Mouse (Mus musculus) gastrocnemius, adult 2 months (tissue): ENCODE measurements at regions not wholly inside any gene's neighbourhood (a gene's known extent, or its start where the extent isn't known, plus 50 kb on each side); places are given as distances from the start of the nearest gene placed in this dataset.

Experiments
- DNase-seq: peaks from one replicate; pipeline ENCODE4 v3.0.0; 2022
- H3K27ac ChIP-seq: fragments of 200-600 bp; 2 replicates; pipeline ENCODE4 v1.8.1; 2022; ENCODE audit warnings: mild to moderate bottlenecking
- H3K4me3 ChIP-seq: fragments of 200-600 bp; 2 replicates; pipeline ENCODE4 v1.8.1; 2022; ENCODE audit warnings: mild to moderate bottlenecking, moderate library complexity
- CTCF ChIP-seq: fragments of 200-600 bp; IDR thresholded peaks from 2 replicates; pipeline ENCODE4 v1.8.1; 2022; ENCODE audit warnings: antibody characterized with exemption, mild to moderate bottlenecking, moderate library complexity
- intact Hi-C: fragments of 180-260 bp; cut with DNase I; formaldehyde crosslinking; loops from one replicate; pipeline ENCODE4 v1.15.1; 2025

DNA sequence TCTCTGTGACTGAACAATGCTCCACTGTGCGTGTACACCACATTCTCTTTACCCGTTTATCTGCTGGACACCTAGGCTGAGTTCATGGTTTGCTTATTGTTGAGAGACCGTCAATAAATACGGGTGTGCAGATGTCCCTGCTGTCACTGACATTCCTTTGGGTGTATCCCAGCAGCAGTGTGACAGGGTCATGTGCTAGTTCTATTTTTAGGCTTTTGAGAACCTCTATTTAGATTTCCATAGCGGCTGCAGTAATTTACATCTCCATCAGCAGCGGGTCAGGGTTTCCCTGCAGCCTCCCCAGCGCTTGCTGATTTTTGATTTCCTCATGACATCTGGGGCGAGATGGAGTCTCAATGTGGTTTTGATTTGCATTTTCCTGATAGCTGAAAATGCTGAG, 162.1 kb upstream of the Klf14 start:
- peak overlapping the region; percentile 64 for H3K4me3 ChIP-seq
- peak overlapping the region; percentile 83 for H3K27ac ChIP-seq
- no peak for DNase-seq
- intact Hi-C loops = no loop called here
- TF ChIP-seq CTCF = no peak

DNA sequence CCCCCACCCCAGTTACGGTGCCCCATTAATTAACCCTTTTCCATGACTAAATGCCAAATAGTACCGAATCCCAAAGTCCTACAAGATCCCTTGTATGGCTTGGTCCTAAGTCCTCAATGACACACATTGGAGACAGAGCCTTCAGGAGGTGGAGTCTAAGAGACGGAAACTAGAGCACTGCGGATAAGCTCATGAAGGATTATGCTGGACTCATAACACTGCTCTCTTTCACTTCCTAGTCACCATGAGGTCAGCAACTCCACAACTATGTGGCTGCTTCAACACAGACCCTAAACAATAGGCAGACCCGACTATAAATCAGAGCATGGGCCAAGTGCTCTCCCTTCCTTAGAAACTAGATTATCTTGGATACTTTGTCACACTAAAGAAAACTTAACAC, 164.0 kb upstream of the Klf14 start:
- Histone ChIP-seq H3K4me3 (peak overlapping the region; percentile 64), H3K27ac (peak overlapping the region; percentile 83)
- no peak for TF ChIP-seq CTCF
- no peak for DNase-seq
- intact Hi-C loops = no loop called here

- intact Hi-C loops = no loop called here
- no peak for TF ChIP-seq CTCF
- peak overlapping the region; percentile 83 for H3K27ac ChIP-seq
- peak overlapping the region; percentile 64 for H3K4me3 ChIP-seq
- DNase-seq = no peak
These were observed 164.6 kb upstream of the Klf14 start for GRCm38 (mm10) chr6:31123342-31123990.

DNA sequence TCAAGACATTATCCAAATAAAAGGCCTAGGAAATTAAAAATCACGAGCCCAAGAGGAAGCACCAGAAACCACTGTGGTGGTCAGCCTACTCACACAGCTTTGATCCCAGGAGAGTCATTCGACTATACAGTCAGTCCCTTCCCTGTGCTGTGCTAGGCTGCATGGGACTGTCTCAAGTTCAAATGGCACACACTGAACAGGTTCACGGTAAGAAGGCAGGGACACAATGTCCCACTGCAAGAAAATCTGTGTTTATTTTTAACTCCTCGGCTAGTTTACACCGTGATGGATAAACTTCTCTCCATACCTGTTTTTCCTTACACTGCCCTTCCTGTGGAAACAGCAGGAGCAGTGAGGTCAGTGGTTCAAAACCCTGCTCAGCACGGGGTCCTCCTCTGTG, 165.2 kb upstream of the Klf14 start:
- peak overlapping the region; percentile 64 for H3K4me3 ChIP-seq
- intact Hi-C loops = no loop called here
- peak overlapping the region; percentile 83 for H3K27ac ChIP-seq
- TF ChIP-seq CTCF = no peak
- peak; percentile 54 for DNase-seq

DNA sequence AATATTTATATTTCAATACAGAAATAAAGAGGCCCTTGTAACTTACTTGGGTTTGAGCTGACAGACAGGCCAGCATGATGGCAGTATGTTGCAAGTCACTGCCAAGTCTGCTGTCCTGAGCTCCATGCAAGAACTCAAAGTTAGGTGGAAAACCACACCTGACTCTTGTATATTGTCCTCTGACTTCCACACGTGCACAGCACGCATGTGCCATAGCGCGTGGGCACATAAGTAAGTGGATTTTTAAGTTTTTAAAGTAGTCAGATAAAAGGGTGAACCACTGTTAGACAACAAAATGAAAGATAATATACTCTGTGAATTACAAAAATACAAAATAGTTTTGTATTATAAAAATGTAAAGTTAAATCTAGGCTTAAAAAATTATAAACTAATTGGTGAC, 166.0 kb upstream of the Klf14 start:
- H3K27ac ChIP-seq = peak overlapping the region; percentile 83
- intact Hi-C loops = no loop called here

DNA sequence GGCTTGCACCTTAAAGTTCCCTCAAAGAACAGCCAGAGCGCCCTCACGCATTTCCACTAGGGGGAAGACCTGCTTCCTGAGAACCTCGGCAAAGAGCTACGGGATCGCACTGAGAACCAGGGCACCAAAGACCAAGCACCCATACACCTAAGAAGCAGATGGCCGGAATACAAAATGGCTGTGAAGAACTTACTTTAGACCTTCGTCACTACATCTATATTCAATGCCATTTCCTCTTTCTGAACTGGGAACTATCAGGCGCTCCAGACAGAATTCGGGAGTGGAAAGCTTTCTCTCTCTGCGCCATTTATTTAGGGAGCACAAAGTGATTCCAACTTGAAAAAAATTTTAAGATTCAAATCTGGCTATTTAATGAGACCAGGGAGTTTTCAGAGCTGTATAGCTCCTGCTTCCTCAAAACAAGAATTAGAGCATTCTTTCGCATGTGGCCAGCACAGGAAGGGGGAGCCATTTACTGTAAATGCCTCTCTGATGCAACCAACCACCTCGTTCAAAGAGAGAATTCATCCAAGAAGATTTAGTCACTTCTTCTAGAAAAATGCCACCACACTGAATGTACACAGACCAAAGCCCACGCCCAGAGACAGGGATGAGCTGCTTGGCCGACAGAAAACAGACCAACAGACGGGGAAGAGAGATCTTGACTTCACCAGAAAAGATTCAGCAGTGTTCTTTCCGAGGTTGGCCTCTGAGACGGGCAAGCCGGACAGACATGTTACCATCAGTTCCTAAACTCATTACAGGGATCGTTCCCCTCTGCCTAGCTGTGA, 166.6 kb upstream of the Klf14 start:
- H3K4me3 ChIP-seq = peak overlapping the region; percentile 62
- peak overlapping the region; percentile 83 for H3K27ac ChIP-seq
- intact Hi-C loops = no loop called here
- TF ChIP-seq CTCF = peak; percentile 51
- DNase-seq = no peak

More for the DNA sequence above, 166.0 kb upstream of the Klf14 start:
- peak overlapping the region; percentile 62 for H3K4me3 ChIP-seq
- no peak for DNase-seq
- no peak for TF ChIP-seq CTCF

GRCm38 (mm10) chr6:31126131-31126871, 167.4 kb upstream of the Klf14 start:
- Histone ChIP-seq H3K27ac (peak overlapping the region; percentile 83), H3K4me3 (peak overlapping the region; percentile 62)
- no peak for TF ChIP-seq CTCF
- peak; percentile 78 for DNase-seq
- intact Hi-C loops = no loop called here

DNA sequence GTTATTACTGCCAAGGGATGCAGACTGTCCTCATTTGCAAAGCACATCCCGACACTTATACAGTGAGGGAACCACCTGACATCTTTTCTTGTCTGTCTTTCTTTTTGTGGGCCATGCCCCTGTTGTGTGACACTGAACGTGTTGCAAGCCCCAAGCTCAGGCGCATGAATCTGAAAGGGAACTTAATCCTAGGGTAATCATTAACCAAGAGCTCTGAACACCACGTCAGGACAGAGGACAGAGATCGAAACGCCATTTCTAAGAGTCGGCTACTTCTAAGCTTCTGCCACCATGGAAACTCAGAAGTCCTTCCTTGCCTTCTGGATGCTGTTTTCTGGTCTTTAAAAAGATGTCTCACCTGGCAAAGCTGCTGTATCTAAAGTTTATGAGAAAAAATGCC, 170.3 kb upstream of the Klf14 start:
- intact Hi-C loops = no loop called here

DNA sequence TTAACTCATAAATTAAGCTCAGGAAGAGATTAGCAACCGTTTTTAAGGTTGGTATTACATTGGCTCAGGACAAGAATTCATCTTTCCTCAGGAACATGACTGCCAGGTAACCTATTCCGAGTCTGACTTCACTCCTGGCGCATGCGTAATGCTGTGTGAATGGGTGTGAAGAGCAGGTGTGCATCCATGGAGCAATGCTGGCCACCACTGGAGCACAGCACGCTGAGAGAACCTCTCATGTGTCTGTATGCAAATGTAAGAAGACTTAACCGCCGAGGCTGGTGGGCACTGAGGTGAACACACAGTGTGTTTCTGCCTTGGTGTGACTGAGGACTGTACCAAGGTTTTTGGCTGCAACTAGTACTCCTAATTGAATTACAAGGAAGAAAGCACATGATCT, 171.1 kb upstream of the Klf14 start:
- intact Hi-C loops = no loop called here
- DNase-seq = no peak
- no peak overlapping the region for H3K4me3 ChIP-seq
- TF ChIP-seq CTCF = no peak
- H3K27ac ChIP-seq = peak overlapping the region; percentile 31; the same call in 1 of the 2 replicates

More for the DNA sequence above, 170.3 kb upstream of the Klf14 start:
- no peak overlapping the region for H3K4me3 ChIP-seq
- DNase-seq = no peak
- no peak overlapping the region for H3K27ac ChIP-seq
- no peak for TF ChIP-seq CTCF

GRCm38 (mm10) chr6:31130522-31130921, 171.6 kb upstream of the Klf14 start:
- DNase-seq = no peak
- H3K27ac ChIP-seq = peak overlapping the region; percentile 31
- TF ChIP-seq CTCF = no peak
- H3K4me3 ChIP-seq = no peak overlapping the region
- intact Hi-C loops = no loop called here

DNA sequence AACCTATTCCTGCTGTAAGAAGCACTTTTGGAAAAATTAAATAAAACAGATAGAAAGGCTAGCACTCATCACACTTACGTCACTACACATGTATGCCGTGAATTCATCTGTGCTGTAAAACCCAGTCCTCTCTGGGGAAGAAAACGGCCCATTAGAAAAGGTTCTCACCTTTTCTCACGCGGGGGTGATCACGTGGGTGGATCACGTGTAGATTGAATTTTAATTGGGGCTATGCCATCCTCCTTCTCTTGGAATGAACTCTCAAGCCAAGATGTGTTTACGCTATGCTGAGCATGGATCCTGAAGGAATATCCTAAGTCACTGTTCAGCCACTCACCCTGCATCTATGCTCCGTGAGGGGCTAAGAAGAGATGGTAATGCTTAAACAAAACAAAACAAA, 172.8 kb upstream of the Klf14 start:
- Histone ChIP-seq H3K27ac (peak overlapping the region; percentile 67), H3K4me3 (no peak overlapping the region)
- TF ChIP-seq CTCF = no peak
- no peak for DNase-seq
- intact Hi-C loops = no loop called here

DNA sequence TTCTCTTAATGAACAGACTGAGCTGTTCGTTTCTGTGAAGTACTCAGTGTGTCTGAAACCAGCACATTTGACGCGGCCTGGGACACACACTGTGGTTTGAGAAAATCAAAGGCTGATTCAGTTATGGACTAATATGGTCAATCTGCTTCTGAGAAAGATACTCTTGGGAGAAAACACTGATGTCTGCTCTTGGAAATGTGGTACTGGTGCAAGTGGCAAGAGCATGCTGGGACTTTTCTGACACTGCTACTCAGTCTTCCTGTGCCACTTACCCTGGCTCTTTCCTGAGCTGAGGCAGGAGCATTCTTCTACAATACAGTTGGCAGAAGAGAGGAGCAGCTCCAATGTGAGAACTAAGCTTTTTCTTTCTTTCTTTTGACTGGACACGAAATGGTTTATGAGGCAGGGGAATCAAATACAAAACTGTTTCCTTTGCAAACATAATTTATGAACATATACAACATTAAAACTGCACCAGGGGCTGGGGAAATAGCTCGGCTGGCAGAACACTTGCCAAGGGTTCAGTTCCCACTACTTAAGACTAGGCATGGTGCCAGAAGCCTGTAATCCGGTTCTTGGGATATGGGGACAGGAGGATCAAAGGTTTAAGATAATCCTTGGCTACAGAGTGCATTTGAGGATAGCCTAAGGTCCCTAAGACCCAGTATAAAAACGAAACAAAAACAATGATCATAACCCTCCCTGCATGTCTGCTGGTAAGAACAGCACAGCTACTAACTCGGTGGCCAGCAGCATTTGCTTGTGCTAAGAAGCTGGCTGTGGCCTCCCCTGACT, 173.7 kb upstream of the Klf14 start:
- intact Hi-C loops = no loop called here
- no peak for DNase-seq
- H3K27ac ChIP-seq = peak overlapping the region; percentile 67
- TF ChIP-seq CTCF = no peak
- no peak overlapping the region; the same call in 1 of the 2 replicates for H3K4me3 ChIP-seq
